Comparison of ENCODE assay signal across 10 mouse cellular contexts in the genomic region with DNA sequence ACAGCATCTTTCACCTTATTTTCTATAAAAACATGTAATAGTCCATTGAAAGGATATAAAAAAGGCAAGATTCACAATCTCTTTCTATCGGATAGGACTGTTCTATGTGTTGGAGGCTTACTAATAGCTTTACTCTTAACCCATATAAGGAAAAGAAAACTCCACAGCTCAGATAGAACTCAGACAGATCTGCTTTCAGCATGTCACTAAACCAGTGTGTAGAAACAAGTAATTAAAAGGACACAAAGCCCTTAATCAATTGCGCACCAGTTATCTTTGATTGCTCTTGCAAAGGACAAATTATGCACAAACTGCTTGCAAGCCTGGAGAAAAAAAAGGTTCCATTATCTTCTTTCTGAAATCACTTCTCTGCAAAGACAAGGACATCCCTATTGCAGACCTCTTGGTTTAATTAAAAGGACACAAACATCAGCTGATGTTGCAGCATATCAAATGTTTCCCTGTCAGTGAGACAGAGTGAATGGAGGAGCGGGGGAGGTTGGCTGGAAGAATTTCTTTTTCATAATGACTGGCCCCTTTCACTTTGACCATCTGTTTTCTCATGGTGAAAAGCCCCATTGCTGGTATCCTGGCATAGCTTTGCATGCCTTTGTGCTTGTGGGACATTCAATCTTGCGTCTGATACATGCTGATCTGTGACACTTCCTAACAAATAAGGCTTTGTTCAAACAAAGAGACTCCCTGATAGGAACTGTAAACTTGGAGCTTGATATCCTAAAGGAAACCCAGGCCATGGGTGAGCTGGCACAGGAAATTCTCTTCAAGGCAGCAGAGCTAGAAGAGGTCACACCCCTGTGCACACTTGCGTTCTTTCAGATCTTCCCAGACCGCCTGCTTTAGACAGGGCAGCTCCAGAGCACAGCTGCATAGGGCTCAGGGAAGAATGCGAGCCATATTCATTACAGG.
DNase-seq lines count a peak whose midpoint lies in the region; ATAC-seq and TF ChIP-seq lines count a peak whose summit lies in the region.
"Had no signal": no experiment of that assay in that cellular context is flagged by ENCODE, and none has a peak within 500 bp of the region (broad histone marks: within the 10 kb centered on the region; RNA-seq: fewer than 3 reads in every experiment).

No protein-coding gene starts in this region.

- peaks cover 47% of the 10 kb centered on the region for H3K4me1 ChIP-seq in embryonic facial prominence, embryonic 10.5 days
- H3K4me1 ChIP-seq in heart, postnatal 0 days (ENCODE audit: control insufficient read depth, insufficient read depth): no peaks in the 10 kb centered on the region
- H3K4me1 ChIP-seq in stomach, postnatal 0 days (replicated peaks; ENCODE audit: control insufficient read depth, insufficient read depth): peaks cover 2% of the 10 kb centered on the region; the same call in 1 of the 2 replicates

- no peak for TF ChIP-seq EP300 in heart, postnatal 0 days (IDR thresholded peaks at IDR 0.05; ENCODE audit: low read depth)
- TF ChIP-seq EP300 in stomach, postnatal 0 days (optimal IDR thresholded peaks at IDR 0.05): no peak

- H3K36me3 ChIP-seq in embryonic facial prominence, embryonic 10.5 days (replicated peaks): no peaks in the 10 kb centered on the region
- no peaks in the 10 kb centered on the region for H3K36me3 ChIP-seq in heart, postnatal 0 days (replicated peaks; ENCODE audit: control insufficient read depth, insufficient read depth, low read length)
- H3K36me3 ChIP-seq in stomach, postnatal 0 days (ENCODE audit: control insufficient read depth, insufficient read depth, low read length): no peaks in the 10 kb centered on the region
- H3K36me3 ChIP-seq: G1E had no signal

- H3K27ac ChIP-seq in embryonic facial prominence, embryonic 10.5 days (replicated peaks): peak overlapping the region; percentile 76
- no peak overlapping the region for H3K27ac ChIP-seq in heart, postnatal 0 days (ENCODE audit: low read depth)
- H3K27ac ChIP-seq in stomach, postnatal 0 days (replicated peaks): no peak overlapping the region
- H3K27ac ChIP-seq: heart, adult 2 months had no signal

- peak; percentile 44; the same call in 1 of the 2 replicates for ATAC-seq in heart, postnatal 0 days (ENCODE audit: insufficient read depth, low read depth)
- ATAC-seq in stomach, postnatal 0 days (ENCODE audit: low FRiP score, low TSS enrichment): peak; percentile 77

- intact Hi-C loops in gastrocnemius, postnatal 14 days (cut with DNase I; ENCODE audit: low total_unique reads): no loop called here

- DNase-seq in gastrocnemius, postnatal 14 days: peak; percentile 9
- DNase-seq in gastrocnemius, postnatal 10 days: no peak
- peak; percentile 69 for DNase-seq in embryonic facial prominence, embryonic 10.5 days (ENCODE audit: low spot score)
- peak; percentile 8 for DNase-seq in heart, postnatal 0 days (ENCODE audit: low spot score)
- DNase-seq in layer of hippocampus, adult 18-20 months (ENCODE audit: low spot score in 2 of 2): peak; percentile 8 to 36
- DNase-seq in lung, postnatal 10 days: peak; percentile 60
- peak; percentile 52 for DNase-seq in stomach, postnatal 0 days (ENCODE audit: low spot score)
- DNase-seq in spleen, postnatal 36 days (ENCODE audit: low spot score in 2 of 2): no peak

- peaks cover 3% of the 10 kb centered on the region; the same call in 1 of the 2 replicates for H3K9me3 ChIP-seq in embryonic facial prominence, embryonic 10.5 days
- H3K9me3 ChIP-seq in heart, postnatal 0 days (replicated peaks; ENCODE audit: control insufficient read depth, low read length): no peaks in the 10 kb centered on the region
- 0 out of 2 replicates have a peak, but pooled peaks cover 2% of the 10 kb centered on the region for H3K9me3 ChIP-seq in stomach, postnatal 0 days (ENCODE audit: control insufficient read depth, low read length)
- H3K9me3 ChIP-seq: G1E had no signal

- H3K4me2 ChIP-seq in heart, postnatal 0 days (ENCODE audit: low read depth, low read length): no peak overlapping the region
- H3K4me2 ChIP-seq in stomach, postnatal 0 days (replicated peaks; ENCODE audit: low read depth): no peak overlapping the region

- no peak for TF ChIP-seq CTCF in heart, postnatal 0 days (IDR thresholded peaks at IDR 0.05; ENCODE audit: low read depth)
- TF ChIP-seq CTCF in stomach, postnatal 0 days (IDR thresholded peaks at IDR 0.05; ENCODE audit: low read depth): no peak

- no peaks in the 10 kb centered on the region for H3K27me3 ChIP-seq in embryonic facial prominence, embryonic 10.5 days (replicated peaks; ENCODE audit: low read depth, poor library complexity, severe bottlenecking)
- H3K27me3 ChIP-seq in heart, postnatal 0 days (ENCODE audit: control insufficient read depth, insufficient read depth, low read length): no peaks in the 10 kb centered on the region
- no peaks in the 10 kb centered on the region for H3K27me3 ChIP-seq in stomach, postnatal 0 days (ENCODE audit: control insufficient read depth, insufficient read depth, low read length)

- H3K9ac ChIP-seq in heart, postnatal 0 days (replicated peaks; ENCODE audit: low read depth, low read length): no peak overlapping the region
- H3K9ac ChIP-seq in stomach, postnatal 0 days (ENCODE audit: low read length): no peak overlapping the region

- H3K4me3 ChIP-seq in embryonic facial prominence, embryonic 10.5 days: no peak overlapping the region
- H3K4me3 ChIP-seq in heart, postnatal 0 days (ENCODE audit: low read depth, low read length): no peak overlapping the region
- H3K4me3 ChIP-seq in stomach, postnatal 0 days (ENCODE audit: low read depth, low read length): no peak overlapping the region
- H3K4me3 ChIP-seq: heart, adult 2 months had no signal

- WGBS in embryonic facial prominence, embryonic 10.5 days: 18% methylated on average over 7 of the region's 7 CpGs
- WGBS in heart, postnatal 0 days: 36% methylated on average over 7 of the region's 7 CpGs
- 33% methylated on average over 7 of the region's 7 CpGs for WGBS in stomach, postnatal 0 days

Comparison
In these comparisons a context has a peak if more than half of its experiments do, and no peak if none do; other contexts are left out.
1. DNase-seq: peak in gastrocnemius, postnatal 14 days (single experiment), embryonic facial prominence, embryonic 10.5 days (single experiment), heart, postnatal 0 days (single experiment), layer of hippocampus, adult 18-20 months (2 of 2), lung, postnatal 10 days (single experiment) and stomach, postnatal 0 days (single experiment); none in gastrocnemius, postnatal 10 days (single experiment) and spleen, postnatal 36 days (0 of 2).